Mouse (Mus musculus): Measurements from ENCODE around the gene Dzip1. TPM values are rescaled to one million over a fixed set of nuclear protein-coding genes. Genes with fewer than 3 reads are reported as not detected.

Dzip1 gene
- polyA plus RNA-seq, 1 experiment from 2014 or later: 19.1 TPM

Other genes starting within 250 kb of the Dzip1 start
- 1.4 and 1.8 TPM in 2 replicates for gene Abcc4, start 219.2 kb downstream of the Dzip1 start, polyA plus RNA-seq (2015; fragmentation: Nextera tagmentation; extraction: Ambion mirVana)
- 1.4 and 2.3 TPM in 2 replicates for gene Cldn10, start 137.6 kb downstream of the Dzip1 start, polyA plus RNA-seq (2015; fragmentation: Nextera tagmentation; extraction: Ambion mirVana)
- 44.1 and 47.7 TPM in 2 replicates for gene Dnajc3, start 12.5 kb upstream of the Dzip1 start, polyA plus RNA-seq (2015; fragmentation: Nextera tagmentation; extraction: Ambion mirVana)
- 10.5 and 10.9 TPM in 2 replicates for gene Uggt2, start 174.0 kb upstream of the Dzip1 start, polyA plus RNA-seq (2015; fragmentation: Nextera tagmentation; extraction: Ambion mirVana)
- 0.24 and 0.26 TPM in 2 replicates for gene Hs6st3, start 212.9 kb upstream of the Dzip1 start, polyA plus RNA-seq (2015; fragmentation: Nextera tagmentation; extraction: Ambion mirVana)

Measured in limb, embryonic 15.5 days (tissue).